Mouse (Mus musculus): ENCODE results near the gene Inhbc. TPM values are rescaled to one million over a fixed set of nuclear protein-coding genes. Genes with fewer than 3 reads are reported as not detected.
A peak's percentile ranks its signal among the peaks of the same experiment; 100 is the strongest.
"Not testable (repeated sequence)": the region's sequence is repeated elsewhere in the genome, so short reads cannot be mapped to it uniquely, and the experiment has no call there.

Gene Inhbc
- polyA plus RNA-seq, 1 experiment from 2014 or later, result not detected

- no peaks in the 10 kb centered on the region for H3K27me3 ChIP-seq
- H3K9ac ChIP-seq, result peak within 1 kb of the TSS; percentile 71
- peak within 1 kb of the TSS; percentile 91 for H3K27ac ChIP-seq (replicated peaks)
- peak within 1 kb of the TSS; percentile 70 for H3K4me3 ChIP-seq (replicated peaks)
- WGBS, result under 1% methylated on average over 65 of the region's 65 CpGs
- H3K4me1 ChIP-seq, result peaks cover 12% of the 10 kb centered on the region
- H3K4me2 ChIP-seq (replicated peaks), result peak within 1 kb of the TSS; percentile 65
- no peaks in the 10 kb centered on the region for H3K9me3 ChIP-seq (replicated peaks)
- ATAC-seq (ENCODE audit: insufficient number of reproducible peaks, low FRiP score, low TSS enrichment, low read depth), result peak; percentile 97
- H3K36me3 ChIP-seq, result peaks cover 30% of the 10 kb centered on the region
Observed at GRCm38 (mm10) chr10:127311476-127312355, 58.5 kb downstream of the Inhbc start, which contains the start of gene Mars. Gene Mars (minus strand): TSS chr10:127311786.

- Histone ChIP-seq H3K4me3 (replicated peaks) (peak overlapping the region; percentile 70), H3K36me3 (peaks cover 39% of the 10 kb centered on the region), H3K9me3 (replicated peaks) (no peaks in the 10 kb centered on the region), H3K4me1 (peaks cover 12% of the 10 kb centered on the region), H3K4me2 (replicated peaks) (peak overlapping the region; percentile 65), H3K9ac (peak overlapping the region; percentile 71), H3K27me3 (no peaks in the 10 kb centered on the region), H3K27ac (replicated peaks) (peak overlapping the region; percentile 83)
- WGBS, result 31% methylated on average over 23 of the region's 23 CpGs
- no peak for ATAC-seq (ENCODE audit: insufficient number of reproducible peaks, low FRiP score, low TSS enrichment, low read depth)
Observed at GRCm38 (mm10) chr10:127310523-127311475, 59.4 kb downstream of the Inhbc start.

GRCm38 (mm10) chr10:127309167-127309566 is 61.1 kb downstream of the Inhbc start:
- not testable (repeated sequence) for H3K27ac ChIP-seq (replicated peaks); H3K9ac ChIP-seq; ATAC-seq (ENCODE audit: insufficient number of reproducible peaks, low FRiP score, low TSS enrichment, low read depth); H3K4me2 ChIP-seq (replicated peaks); H3K4me3 ChIP-seq (replicated peaks); H3K9me3 ChIP-seq (replicated peaks); H3K27me3 ChIP-seq
- Histone ChIP-seq H3K36me3 (peaks cover 55% of the 10 kb centered on the region), H3K4me1 (peaks cover 12% of the 10 kb centered on the region)
- WGBS, result 82% methylated on average over 3 of the region's 3 CpGs

Other genes starting within 250 kb of the Inhbc start
- 101 TPM in 2 replicates for gene Os9, start 249.3 kb downstream of the Inhbc start, polyA plus RNA-seq (2015; fragmentation: Nextera tagmentation; extraction: Ambion mirVana)
- 11.0 and 12.7 TPM in 2 replicates for gene B4galnt1, start 205.2 kb downstream of the Inhbc start, polyA plus RNA-seq (2015; fragmentation: Nextera tagmentation; extraction: Ambion mirVana)
- gene Slc26a10, start 189.8 kb downstream of the Inhbc start, polyA plus RNA-seq (2015; fragmentation: Nextera tagmentation; extraction: Ambion mirVana), result 1.6 and 1.9 TPM in 2 replicates
- gene Arhgef25, start 180.3 kb downstream of the Inhbc start, polyA plus RNA-seq (2015; fragmentation: Nextera tagmentation; extraction: Ambion mirVana), result 116 TPM in 2 replicates
- gene Dtx3, start 174.7 kb downstream of the Inhbc start, polyA plus RNA-seq (2015; fragmentation: Nextera tagmentation; extraction: Ambion mirVana), result 152 and 179 TPM in 2 replicates
- gene Pip4k2c, start 158.8 kb downstream of the Inhbc start, polyA plus RNA-seq (2015; fragmentation: Nextera tagmentation; extraction: Ambion mirVana), result 31.0 and 31.3 TPM in 2 replicates
- 6.9 and 7.6 TPM in 2 replicates for gene Kif5a, start 107.1 kb downstream of the Inhbc start, polyA plus RNA-seq (2015; fragmentation: Nextera tagmentation; extraction: Ambion mirVana)
- gene Dctn2, start 104.1 kb downstream of the Inhbc start, polyA plus RNA-seq (2015; fragmentation: Nextera tagmentation; extraction: Ambion mirVana), result 206 and 212 TPM in 2 replicates
- 19.6 and 20.8 TPM in 2 replicates for gene Mbd6, start 81.4 kb downstream of the Inhbc start, polyA plus RNA-seq (2015; fragmentation: Nextera tagmentation; extraction: Ambion mirVana)
- gene Mars, start 58.6 kb downstream of the Inhbc start, polyA plus RNA-seq (2015; fragmentation: Nextera tagmentation; extraction: Ambion mirVana), result 101 and 105 TPM in 2 replicates
- gene Arhgap9, start 48.5 kb downstream of the Inhbc start, polyA plus RNA-seq (2015; fragmentation: Nextera tagmentation; extraction: Ambion mirVana), result 5.1 and 5.2 TPM in 2 replicates
- 15.7 and 16.1 TPM in 2 replicates for gene Gli1, start 28.5 kb downstream of the Inhbc start, polyA plus RNA-seq (2015; fragmentation: Nextera tagmentation; extraction: Ambion mirVana)
- gene Inhbe, start 16.0 kb downstream of the Inhbc start, polyA plus RNA-seq (2015; fragmentation: Nextera tagmentation; extraction: Ambion mirVana), result 0.05 and 0.07 TPM in 2 replicates
- 40.0 and 40.1 TPM in 2 replicates for gene R3hdm2, start 9.9 kb upstream of the Inhbc start, polyA plus RNA-seq (2015; fragmentation: Nextera tagmentation; extraction: Ambion mirVana)
- gene Stac3, start 131.3 kb upstream of the Inhbc start, polyA plus RNA-seq (2015; fragmentation: Nextera tagmentation; extraction: Ambion mirVana), result 22.7 and 26.0 TPM in 2 replicates
- gene Ndufa4l2, start 144.5 kb upstream of the Inhbc start, polyA plus RNA-seq (2015; fragmentation: Nextera tagmentation; extraction: Ambion mirVana), result 272 and 311 TPM in 2 replicates
- 106 and 116 TPM in 2 replicates for gene Shmt2, start 152.0 kb upstream of the Inhbc start, polyA plus RNA-seq (2015; fragmentation: Nextera tagmentation; extraction: Ambion mirVana)
- 8.0 and 9.2 TPM in 2 replicates for gene Nxph4, start 164.1 kb upstream of the Inhbc start, polyA plus RNA-seq (2015; fragmentation: Nextera tagmentation; extraction: Ambion mirVana)